Mouse (Mus musculus) kidney, adult 2 months (tissue): ENCODE results near the gene Aco2.

Experiments used
- CTCF ChIP-seq: fragments of 200-500 bp; conservative IDR thresholded peaks from 2 replicates; pipeline ENCODE4 v1.5.1; 2011; ENCODE audit warnings: low read depth, mild to moderate bottlenecking, control low read depth, low read length, moderate library complexity, mixed read lengths; ENCODE audit not compliant: insufficient read depth, insufficient read length
- POLR2A ChIP-seq: fragments of 200-500 bp; IDR thresholded peaks from one replicate; pipeline ENCODE4 v1.6.1; 2011; ENCODE audit warnings: low read depth, low read length, control low read depth

GRCm38 (mm10) chr15:81858517-81859329 lies 13.4 kb upstream of the Aco2 start, which contains the start of gene Tob2:
- TF ChIP-seq CTCF (0 out of 2 replicates have a peak, but pooled peaks have one; percentile 7), POLR2A (no peak)
